Mouse (Mus musculus): Measurements from ENCODE around the gene Cdh13.
"Not testable (repeated sequence)": the region's sequence is repeated elsewhere in the genome, so short reads cannot be mapped to it uniquely, and the experiment has no call there.

The Cdh13 gene

DNA sequence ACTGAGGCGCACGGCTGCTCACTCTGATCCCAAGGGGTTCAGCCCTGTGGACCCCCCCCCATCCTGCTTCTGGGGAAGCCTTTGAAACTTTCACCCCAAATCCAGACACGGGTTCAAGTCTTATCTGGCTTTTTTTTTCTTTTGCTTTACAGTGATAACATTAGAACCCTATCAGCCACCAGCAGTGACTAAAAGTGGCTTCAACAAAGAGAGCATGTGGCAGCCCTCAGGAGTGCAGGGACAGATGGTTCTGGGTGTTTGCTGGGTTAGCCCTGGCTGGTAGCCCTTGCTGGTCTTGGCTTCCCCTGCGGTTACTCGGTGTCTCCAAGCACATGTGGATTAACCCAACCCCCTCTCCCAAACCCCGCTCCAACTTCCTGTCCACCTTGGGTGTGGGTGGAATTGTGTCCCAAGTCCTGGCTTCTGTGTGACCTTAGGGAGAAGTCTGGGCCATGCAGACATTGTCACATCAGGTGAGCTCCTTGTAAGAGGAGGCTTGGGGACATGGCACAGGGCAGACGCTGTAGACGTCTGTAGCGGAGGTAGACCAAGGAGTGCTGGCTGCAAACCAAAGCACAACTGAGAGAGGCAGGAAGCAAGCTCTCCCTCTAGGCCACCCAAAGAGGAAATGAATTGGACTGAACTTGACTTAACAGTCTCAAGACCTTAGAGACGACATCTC, 1069.6 kb downstream of the Cdh13 start:
- no peak for DNase-seq (ENCODE audit: low spot score in 2 of 2)

DNA sequence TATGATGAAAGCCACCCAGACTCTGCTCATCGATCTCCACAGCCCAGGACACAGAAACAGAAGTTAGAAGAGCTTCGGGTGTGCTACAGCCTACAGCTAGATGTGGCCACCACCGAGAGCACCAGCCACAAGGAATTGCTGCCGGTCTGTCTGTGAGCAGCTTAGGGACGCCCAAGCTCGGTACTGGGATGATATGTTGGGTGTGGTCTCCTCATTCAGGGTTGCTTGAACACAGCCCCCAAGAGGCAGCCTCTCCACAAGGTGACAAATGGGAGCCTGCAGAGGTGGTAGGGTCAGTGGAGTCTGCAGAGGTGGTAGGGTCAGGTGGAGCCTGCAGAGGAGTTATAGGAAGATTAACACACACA, 1070.1 kb downstream of the Cdh13 start:
- DNase-seq (ENCODE audit: low spot score in 2 of 2), result no peak

DNA sequence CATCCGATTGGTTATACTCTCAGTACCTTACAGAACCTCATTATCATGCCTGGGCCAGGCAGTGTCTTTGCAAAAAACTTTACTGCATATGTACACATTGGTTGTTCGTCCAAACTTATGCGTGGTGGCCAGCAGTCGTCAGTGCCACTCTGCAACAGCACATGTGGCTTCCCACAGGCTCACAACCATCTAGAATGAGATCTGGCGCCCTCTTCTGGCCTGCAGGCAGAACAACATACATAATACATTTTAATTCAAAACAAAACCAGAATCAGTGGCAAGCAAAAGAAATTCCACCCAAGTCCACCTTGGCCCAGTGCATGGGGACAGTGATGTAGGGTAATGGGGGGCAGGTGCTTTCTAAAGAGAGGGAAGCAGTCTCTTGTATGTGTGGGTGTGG, 1073.1 kb downstream of the Cdh13 start:
- DNase-seq (ENCODE audit: low spot score in 2 of 2), result not testable (repeated sequence)

- no peak for DNase-seq (ENCODE audit: low spot score in 2 of 2)
Observed at GRCm38 (mm10) chr8:119358175-119358574, 1074.6 kb downstream of the Cdh13 start.

DNA sequence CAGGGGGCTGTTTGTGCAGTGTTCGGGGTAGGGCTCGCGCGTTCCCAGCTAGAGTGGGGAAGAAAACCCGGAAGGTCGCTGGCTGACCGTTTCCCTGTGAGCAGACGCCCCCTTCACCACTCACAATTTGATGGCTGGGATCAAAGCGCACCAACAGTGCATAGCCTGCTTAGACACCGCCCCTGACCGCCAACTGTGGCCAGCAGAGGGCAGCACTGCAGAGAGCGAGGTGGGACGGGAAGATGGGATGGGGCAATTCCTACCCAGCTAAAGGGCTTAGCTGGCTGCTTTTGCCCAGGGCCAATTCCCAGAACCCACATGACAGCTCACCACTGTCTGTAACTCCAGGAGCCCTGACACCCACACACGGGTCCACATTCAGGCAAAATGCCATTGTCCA, 1075.3 kb downstream of the Cdh13 start:
- no peak for DNase-seq (ENCODE audit: low spot score in 2 of 2)

DNA sequence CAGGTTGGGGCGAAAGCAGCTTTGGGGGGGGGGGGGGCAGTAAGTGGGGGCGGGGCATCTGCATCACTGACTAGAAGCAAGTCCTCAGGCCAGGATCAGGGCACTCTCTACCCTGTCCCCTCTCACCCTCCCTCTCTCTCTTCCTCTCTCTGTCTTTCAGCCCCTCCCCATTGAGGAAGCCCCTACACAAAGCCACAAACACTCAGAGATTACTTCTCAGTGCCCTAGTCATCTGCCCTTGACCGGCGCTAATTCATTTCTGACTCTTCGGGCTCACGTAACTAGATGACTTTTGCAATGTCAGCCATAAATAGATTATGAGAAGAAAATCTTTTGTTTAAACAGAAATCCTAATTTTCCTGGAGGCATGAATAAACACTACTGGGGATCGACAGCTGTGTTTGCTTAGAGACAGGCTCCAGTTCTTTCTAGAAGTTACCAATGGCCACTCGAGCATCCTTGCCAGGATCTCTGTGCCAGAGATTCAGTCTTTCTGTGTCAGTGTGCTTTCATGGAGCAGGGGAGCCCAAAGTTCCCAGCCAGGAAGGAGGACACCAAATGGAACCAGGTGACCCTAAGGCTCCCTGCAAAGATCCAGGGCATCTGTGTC, 1077.3 kb downstream of the Cdh13 start:
- no peak for DNase-seq (ENCODE audit: low spot score in 2 of 2)

All from right cerebral cortex, postnatal 36 days (tissue).